Comparison of ENCODE assay signal across 19 mouse cellular contexts in the genomic region with DNA sequence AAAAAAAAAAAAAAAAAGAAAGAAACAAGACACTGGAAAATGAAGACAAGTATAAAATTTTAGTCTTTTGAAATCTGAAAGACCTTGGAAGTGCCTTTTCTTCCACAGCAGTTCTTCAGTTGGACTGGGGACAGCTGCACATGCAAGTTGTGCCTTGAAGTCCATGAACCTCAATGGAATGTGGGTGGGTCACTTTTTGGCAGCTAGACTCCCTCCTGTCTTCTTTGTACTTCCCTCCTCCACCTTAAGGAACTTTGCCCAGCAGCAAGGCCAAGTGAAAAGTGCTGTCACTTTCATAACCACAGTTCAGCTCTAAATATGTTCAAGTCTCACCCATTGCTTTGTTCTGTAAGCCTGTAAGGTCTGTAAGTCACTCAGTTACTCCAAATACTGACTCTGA. TPM values are rescaled to one million over a fixed set of nuclear protein-coding genes. Genes with fewer than 3 reads are reported as not detected.
A peak's percentile ranks its signal among the peaks of the same experiment; 100 is the strongest.
DNase-seq lines count a peak whose midpoint lies in the region; ATAC-seq and TF ChIP-seq lines count a peak whose summit lies in the region.
"Had no signal": no experiment of that assay in that cellular context is flagged by ENCODE, and none has a peak within 500 bp of the region (broad histone marks: within the 10 kb centered on the region; RNA-seq: fewer than 3 reads in every experiment).

No protein-coding gene starts in this region.

- no peak overlapping the region for H3K9ac ChIP-seq in forebrain, embryonic 16.5 days (replicated peaks; ENCODE audit: low read depth, low read length)
- no peak overlapping the region for H3K9ac ChIP-seq in hindbrain, embryonic 12.5 days
- H3K9ac ChIP-seq: forebrain, embryonic 12.5 days; hindbrain, embryonic 13.5 days; liver, embryonic 15.5 days had no signal

- H3K79me2 ChIP-seq in macrophage (ENCODE audit: inconsistent target): peaks cover 89% of the 10 kb centered on the region

- no peaks in the 10 kb centered on the region for H3K9me3 ChIP-seq in forebrain, embryonic 16.5 days (ENCODE audit: control insufficient read depth, low read length)
- no peaks in the 10 kb centered on the region for H3K9me3 ChIP-seq in hindbrain, embryonic 12.5 days (replicated peaks)
- H3K9me3 ChIP-seq: forebrain, embryonic 12.5 days; hindbrain, embryonic 13.5 days; liver, embryonic 15.5 days; midbrain, embryonic 10.5 days had no signal

- H3K27me3 ChIP-seq in forebrain, embryonic 16.5 days (replicated peaks; ENCODE audit: control insufficient read depth, insufficient read depth, low read length): no peaks in the 10 kb centered on the region
- no peaks in the 10 kb centered on the region for H3K27me3 ChIP-seq in hindbrain, embryonic 12.5 days
- H3K27me3 ChIP-seq: hindbrain, embryonic 13.5 days; liver, embryonic 15.5 days; Patski had no signal

- intact Hi-C loops in gastrocnemius, adult 2 months (cut with DNase I): no loop called here

- no peak for TF ChIP-seq CTCF in gastrocnemius, adult 2 months (IDR thresholded peaks at IDR 0.05)

- H3K4me1 ChIP-seq in forebrain, embryonic 16.5 days (replicated peaks; ENCODE audit: control insufficient read depth, insufficient read depth, low read length): peaks cover 18% of the 10 kb centered on the region
- 0 out of 2 replicates have a peak, but pooled peaks cover 7% of the 10 kb centered on the region for H3K4me1 ChIP-seq in hindbrain, embryonic 12.5 days

- H3K4me2 ChIP-seq in forebrain, embryonic 16.5 days (ENCODE audit: low read length): no peak overlapping the region
- no peak overlapping the region for H3K4me2 ChIP-seq in hindbrain, embryonic 12.5 days (replicated peaks)
- H3K4me2 ChIP-seq: forebrain, embryonic 12.5 days; hindbrain, embryonic 13.5 days; liver, embryonic 15.5 days had no signal

- no peak overlapping the region for H3K4me3 ChIP-seq in gastrocnemius, adult 2 months
- H3K4me3 ChIP-seq in macrophage (ENCODE audit: inconsistent target): no peak overlapping the region
- H3K4me3 ChIP-seq in forebrain, embryonic 16.5 days (replicated peaks; ENCODE audit: low read length): no peak overlapping the region
- no peak overlapping the region for H3K4me3 ChIP-seq in hindbrain, embryonic 12.5 days
- H3K4me3 ChIP-seq: forebrain, embryonic 12.5 days; hindbrain, embryonic 13.5 days; liver, embryonic 15.5 days; midbrain, embryonic 10.5 days had no signal

- no peak for DNase-seq in gastrocnemius, adult 2 months
- DNase-seq in gastrocnemius, postnatal 4 days (ENCODE audit: low spot score in 2 of 2): no peak
- peak; percentile 80 to 84 for DNase-seq in kidney, adult 8-10 months
- no peak for DNase-seq in kidney, postnatal 4 days
- peak; percentile 26 for DNase-seq in ZHBTc4 (ENCODE audit: low read depth, low spot score)
- DNase-seq: cerebellum, postnatal 14 days; gastrocnemius, postnatal 36 days; layer of hippocampus, adult 9-11 months; lung, postnatal 14 days; right cerebral cortex, postnatal 14 days; thymus, postnatal 36 days had no signal

- peak overlapping the region; percentile 62 for H3K27ac ChIP-seq in gastrocnemius, adult 2 months
- H3K27ac ChIP-seq in macrophage: peak overlapping the region; percentile 32; the same call in 1 of the 2 replicates
- no peak overlapping the region for H3K27ac ChIP-seq in forebrain, embryonic 16.5 days (ENCODE audit: low read length)
- no peak overlapping the region for H3K27ac ChIP-seq in hindbrain, embryonic 12.5 days
- H3K27ac ChIP-seq: forebrain, embryonic 12.5 days; hindbrain, embryonic 13.5 days; liver, embryonic 15.5 days; midbrain, embryonic 10.5 days had no signal

- no peaks in the 10 kb centered on the region for H3K36me3 ChIP-seq in macrophage (ENCODE audit: inconsistent target)
- H3K36me3 ChIP-seq in forebrain, embryonic 16.5 days (ENCODE audit: control insufficient read depth, insufficient read depth): no peaks in the 10 kb centered on the region
- H3K36me3 ChIP-seq in hindbrain, embryonic 12.5 days: no peaks in the 10 kb centered on the region
- H3K36me3 ChIP-seq: forebrain, embryonic 12.5 days; hindbrain, embryonic 13.5 days; liver, embryonic 15.5 days; midbrain, embryonic 10.5 days had no signal

- no peak for ATAC-seq in forebrain, embryonic 16.5 days
- no peak for ATAC-seq in hindbrain, embryonic 12.5 days (ENCODE audit: low FRiP score)
- ATAC-seq: Patski had no signal

RNA-seq across cellular contexts. Expression of gene Arhgap18, which starts 23.2 kb away (rescaled TPM):
- total RNA-seq in gastrocnemius, adult 2 months (2021): 1 to 10 TPM; 3.1 to 4.1 TPM
- total RNA-seq in gastrocnemius, postnatal 4 days (2021): 10 to 100 TPM; 38.5 to 40.9 TPM
- total RNA-seq in macrophage (2018; cell fraction: chromatin; rRNA removed): 100 to 1,000 TPM in 12 of 26 experiments, 10 to 100 TPM in 13, 1 to 10 TPM in 1; 9.8 to 313 (median 97.8) TPM
- 100 to 1,000 TPM in 12 of 26 experiments, 10 to 100 TPM in 14; 26.4 to 139 (median 67.3) TPM for total RNA-seq in macrophage (2018; cell fraction: cytosol; rRNA removed)
- total RNA-seq in macrophage (2018; cell fraction: nucleus; rRNA removed): 100 to 1,000 TPM in 9 of 26 experiments, 10 to 100 TPM in 17; 16.2 to 229 (median 60.6) TPM
- polyA plus RNA-seq in macrophage (2018): 75.5 to 214 TPM (median 76.1 TPM) in 3 replicates
- 13.2 and 13.8 TPM in 2 replicates for polyA plus RNA-seq in forebrain, embryonic 16.5 days (2015; fragmentation: Nextera tagmentation; extraction: Ambion mirVana)
- 15.2 and 17.3 TPM in 2 replicates for polyA plus RNA-seq in hindbrain, embryonic 12.5 days (2016; fragmentation: Nextera tagmentation; extraction: Ambion mirVana)

Comparison
In these comparisons a context has a peak if more than half of its experiments do, and no peak if none do; other contexts are left out.
1. DNase-seq: peak in kidney, adult 8-10 months (2 of 2) and ZHBTc4 (single experiment); none in gastrocnemius, adult 2 months (single experiment), gastrocnemius, postnatal 4 days (0 of 2) and kidney, postnatal 4 days (0 of 2).
2. H3K27ac ChIP-seq: peak in gastrocnemius, adult 2 months (single experiment) and macrophage (single experiment); none in forebrain, embryonic 16.5 days (single experiment) and hindbrain, embryonic 12.5 days (single experiment).